Mouse (Mus musculus) kidney, adult 11 months (tissue): ENCODE measurements around the gene Angptl4.

Experiments used
- DNase-seq: peaks from one replicate; pipeline ENCODE4 v3.0.0; 2022

Gene Angptl4

DNA sequence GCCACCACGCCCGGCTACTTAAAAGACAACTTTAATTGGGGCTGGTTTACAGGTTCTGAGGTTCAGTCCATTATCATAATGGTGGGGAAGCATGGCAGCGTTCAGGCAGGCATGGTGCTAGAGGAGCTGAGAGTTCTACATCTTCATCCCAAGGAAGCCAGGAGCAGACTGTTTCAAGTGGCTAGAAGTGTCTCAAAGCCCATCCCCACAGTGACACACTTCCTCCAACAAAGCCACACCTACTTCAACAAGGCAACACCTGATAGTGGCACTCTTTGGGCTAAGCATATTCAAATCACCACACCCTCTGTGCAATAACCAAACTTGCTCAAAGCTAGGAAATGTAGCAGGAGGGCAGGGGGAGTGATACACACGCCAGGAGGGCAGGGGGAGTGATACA lies 22.6 kb upstream of the Angptl4 start:
- DNase-seq, result no peak

DNA sequence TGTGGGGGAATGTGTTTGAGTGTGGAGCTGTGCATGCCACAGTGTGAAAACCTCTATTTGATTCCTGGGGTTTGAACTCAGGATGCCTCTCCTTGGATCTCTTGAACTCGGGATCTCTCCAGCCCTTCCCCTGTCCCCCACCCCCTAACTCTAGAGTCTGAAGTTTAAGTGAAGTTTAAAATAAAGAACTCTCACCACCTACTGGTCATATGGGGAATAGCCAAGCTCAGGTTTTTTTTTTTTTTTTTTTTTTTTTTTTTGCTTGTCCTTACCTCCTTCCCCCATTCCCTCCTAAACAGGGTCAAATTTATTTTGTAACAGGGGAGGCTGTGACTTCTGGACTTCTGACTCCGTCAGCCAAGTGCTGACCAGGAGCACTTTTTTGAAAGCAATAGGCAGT lies 20.6 kb upstream of the Angptl4 start:
- no peak for DNase-seq

DNA sequence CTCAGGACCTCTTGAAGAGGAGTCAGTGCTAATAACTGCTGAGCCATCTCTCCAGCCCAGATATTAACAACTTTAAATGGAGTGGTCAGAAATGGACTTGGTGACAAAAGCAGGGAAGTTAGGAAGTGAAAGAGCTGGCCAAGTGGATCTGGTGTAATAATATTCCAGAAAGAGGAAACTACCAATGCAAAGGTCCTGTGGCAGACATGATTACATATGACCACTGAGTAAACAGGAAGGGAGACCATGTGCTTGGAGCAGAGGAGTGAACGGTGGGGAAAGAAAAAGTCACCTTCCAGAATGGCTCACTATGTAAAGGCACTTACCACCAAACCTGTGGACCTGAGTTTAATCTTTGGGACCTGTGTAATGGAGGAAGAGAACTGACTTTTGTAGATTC lies 17.6 kb upstream of the Angptl4 start:
- no peak for DNase-seq

DNA sequence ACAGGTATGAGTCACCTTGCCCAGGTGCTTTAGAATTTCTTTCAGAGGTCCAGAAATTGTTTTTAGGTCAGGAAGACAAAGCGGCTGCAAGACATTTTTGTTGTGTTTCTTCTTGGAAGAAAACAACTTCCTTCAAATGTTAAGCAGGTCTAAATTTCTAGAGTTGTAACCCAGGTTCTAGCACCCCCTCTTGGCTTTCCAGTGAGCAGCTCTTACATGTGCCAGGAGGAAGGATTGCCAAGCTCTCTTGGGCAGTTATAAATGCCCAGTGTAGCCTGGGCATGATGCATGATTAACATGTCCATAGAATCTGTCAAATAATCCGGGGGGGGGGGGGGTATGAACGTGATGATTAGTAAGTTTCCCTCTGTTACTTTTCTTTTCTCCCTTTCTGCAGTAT lies 16.7 kb upstream of the Angptl4 start:
- DNase-seq, result no peak

DNA sequence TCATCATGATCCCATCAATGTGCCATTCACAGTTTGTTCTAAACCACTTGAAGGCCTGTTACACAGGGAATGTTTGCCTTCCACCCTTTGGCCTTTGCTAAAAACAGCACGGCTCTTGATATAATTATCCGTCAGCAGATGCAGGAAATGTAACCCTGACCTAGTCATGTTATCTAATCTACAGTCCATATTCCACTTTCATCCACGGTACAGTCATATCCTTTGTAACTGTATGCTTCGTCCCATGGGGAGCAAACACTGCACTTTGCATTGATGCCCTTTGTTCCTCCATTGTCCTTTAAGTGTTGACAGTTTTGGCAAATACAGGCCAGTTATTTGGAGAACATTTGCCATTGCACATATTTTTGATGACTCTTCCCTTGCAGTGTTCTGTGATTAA lies 7.1 kb upstream of the Angptl4 start:
- DNase-seq, result no peak

- no peak for DNase-seq
Observed at GRCm38 (mm10) chr17:33786375-33786774, 4.7 kb upstream of the Angptl4 start.

DNA sequence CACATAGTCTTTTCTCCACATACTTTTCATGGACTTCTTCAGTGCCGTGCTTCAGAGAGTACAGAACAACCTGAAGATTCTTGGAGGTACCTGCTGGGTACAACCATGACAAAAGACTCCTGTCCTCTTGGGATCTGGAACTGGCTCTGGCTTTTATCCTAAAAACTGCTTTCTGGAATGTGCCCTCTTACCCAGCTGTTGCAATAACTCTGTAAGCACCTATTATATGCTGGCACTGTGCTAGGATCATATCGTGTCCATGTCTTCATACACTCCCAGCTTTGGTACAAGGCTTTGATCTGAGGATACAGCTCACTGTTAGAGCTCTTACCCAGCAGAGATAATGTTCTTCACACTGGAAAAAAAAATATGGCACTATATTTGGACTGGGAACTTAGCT lies 3.3 kb upstream of the Angptl4 start:
- DNase-seq, result no peak

- DNase-seq, result peak; percentile 90
Observed at GRCm38 (mm10) chr17:33783408-33783807, 1.8 kb upstream of the Angptl4 start.

GRCm38 (mm10) chr17:33782067-33782466 lies 437 bp upstream of the Angptl4 start:
- no peak for DNase-seq

DNA sequence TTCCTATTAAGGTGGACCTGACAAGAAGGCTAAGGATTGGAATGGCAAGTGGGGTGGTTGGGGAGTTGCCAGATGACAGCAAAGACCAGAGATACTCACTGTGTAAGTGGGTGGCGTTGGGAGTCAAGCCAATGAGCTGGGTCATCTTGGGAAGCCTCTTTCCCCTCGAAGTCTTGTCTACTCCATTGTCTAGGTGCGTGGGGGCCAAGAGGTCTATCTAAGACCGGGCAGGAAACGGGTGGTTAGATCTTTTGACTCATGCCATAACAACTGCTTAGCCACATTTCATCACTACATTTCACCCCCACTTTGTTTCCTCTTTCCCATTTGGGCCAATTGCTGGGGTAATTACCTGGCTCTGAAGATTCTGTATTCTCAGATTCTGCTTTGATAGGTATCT lies 1.2 kb downstream of the Angptl4 start:
- DNase-seq, result peak; percentile 47

DNA sequence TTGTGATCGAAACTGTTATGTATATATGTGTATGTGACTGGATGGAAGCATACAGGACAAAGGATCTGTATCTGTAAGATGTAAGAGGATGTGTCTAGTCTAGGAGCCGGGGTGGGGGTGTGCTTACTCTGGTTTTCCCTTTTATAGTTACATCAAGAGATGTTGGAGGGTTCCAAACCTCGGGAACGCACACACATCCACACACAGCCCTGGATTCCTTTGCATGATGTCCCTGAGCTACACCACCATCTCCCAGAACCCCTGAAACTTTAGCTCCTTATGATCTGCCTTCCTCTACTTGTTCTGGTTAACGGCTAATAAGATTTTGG lies 1.7 kb downstream of the Angptl4 start:
- DNase-seq, result no peak

- peak; percentile 98 for DNase-seq
Observed at GRCm38 (mm10) chr17:33779271-33779966, 2.2 kb downstream of the Angptl4 start.

GRCm38 (mm10) chr17:33775287-33775686 lies 6.3 kb downstream of the Angptl4 start:
- no peak for DNase-seq

GRCm38 (mm10) chr17:33774573-33775155 lies 7.0 kb downstream of the Angptl4 start:
- DNase-seq, result no peak

GRCm38 (mm10) chr17:33773871-33774572 lies 7.6 kb downstream of the Angptl4 start:
- DNase-seq, result no peak

DNA sequence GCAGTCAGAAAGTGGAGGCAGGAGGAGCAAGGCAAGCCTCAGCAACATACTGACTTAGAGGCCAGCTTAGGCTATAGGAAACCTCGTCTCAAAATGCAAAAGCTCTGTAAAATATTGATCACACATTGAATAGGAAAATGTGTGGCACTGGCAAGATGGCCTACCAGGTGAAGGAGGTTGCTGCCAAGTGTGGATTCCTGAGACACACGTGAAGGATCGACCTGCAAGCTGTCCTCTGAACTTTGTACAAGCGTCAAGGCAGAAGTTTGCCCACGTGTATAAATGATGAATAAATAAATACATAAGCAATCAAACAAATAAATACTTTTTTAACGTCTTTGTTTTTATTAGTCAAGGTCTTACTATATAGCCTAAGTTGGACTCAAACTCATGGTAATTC lies 8.2 kb downstream of the Angptl4 start:
- peak; percentile 57 for DNase-seq

DNA sequence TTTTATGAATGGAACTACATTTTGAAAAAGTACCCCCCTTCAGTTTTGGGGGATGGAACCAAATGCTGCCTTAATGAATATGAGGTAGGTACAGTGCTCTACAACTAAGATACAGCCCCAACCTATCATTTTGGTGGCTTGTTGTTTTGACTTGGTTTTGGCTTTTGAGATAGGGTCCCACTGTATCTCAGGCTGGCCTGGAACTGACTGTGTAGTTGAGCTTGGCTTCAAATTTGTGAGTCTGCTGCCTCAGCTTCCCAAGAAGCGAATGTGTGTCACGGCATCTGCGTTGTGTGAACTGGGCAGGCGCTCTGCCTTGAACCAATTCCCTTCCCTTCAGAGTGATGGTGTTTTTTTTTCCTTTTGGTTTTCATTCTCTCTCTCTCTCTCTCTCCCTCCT lies 10.0 kb downstream of the Angptl4 start:
- DNase-seq, result no peak

GRCm38 (mm10) chr17:33766389-33766788 lies 15.2 kb downstream of the Angptl4 start:
- DNase-seq, result no peak

GRCm38 (mm10) chr17:33760255-33761165 lies 21.1 kb downstream of the Angptl4 start, which contains the start of gene Rab11b:
Gene Rab11b (minus strand): TSS chr17:33760530.
- peak; percentile 100 for DNase-seq

GRCm38 (mm10) chr17:33759767-33760254 lies 21.8 kb downstream of the Angptl4 start:
- peak; percentile 95 for DNase-seq

- DNase-seq, result peak; percentile 79
Observed at GRCm38 (mm10) chr17:33757231-33757630, 24.4 kb downstream of the Angptl4 start.

DNA sequence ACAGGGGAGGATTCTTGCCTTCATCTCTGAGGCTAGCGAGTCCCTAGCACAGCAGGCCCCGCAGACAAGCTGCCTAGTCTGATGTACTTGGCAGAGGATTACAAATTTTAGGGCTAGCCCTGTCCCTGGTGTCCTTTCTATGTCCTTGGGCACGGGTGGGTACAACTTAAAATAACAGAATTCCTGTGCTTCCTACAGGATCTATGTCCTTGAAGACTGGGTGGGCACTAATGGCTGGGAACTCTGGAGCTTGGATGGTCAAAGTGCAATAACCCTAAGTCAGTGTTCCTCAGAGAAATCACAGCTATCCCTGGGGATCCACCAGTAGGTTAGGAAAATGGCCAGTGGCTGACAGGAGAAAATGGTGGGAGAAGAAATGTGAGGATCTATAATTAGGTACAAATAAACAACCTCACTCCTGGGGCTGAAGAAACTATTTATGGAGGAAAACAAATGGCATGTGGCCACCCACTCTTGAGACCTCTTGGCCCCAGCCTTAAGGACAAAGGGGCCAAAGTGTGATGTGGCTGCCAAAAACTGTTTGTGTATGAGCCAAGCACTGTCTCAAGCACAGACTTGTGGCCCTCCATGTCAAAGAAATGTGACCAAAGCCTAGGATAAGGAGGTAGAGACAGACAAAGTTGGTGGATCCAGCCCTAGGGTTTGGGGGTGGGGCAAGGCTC lies 25.4 kb downstream of the Angptl4 start:
- peak; percentile 49 for DNase-seq
